Mouse (Mus musculus) intestine, postnatal 0 days (tissue): Measurements from ENCODE around the gene 4933412E24Rik. TPM values are rescaled to one million over a fixed set of nuclear protein-coding genes. Genes with fewer than 3 reads are reported as not detected.

ENCODE experiments used
- ATAC-seq: fragments of 200-750 bp; cut with Nextera tagmentation; 2 replicates; pipeline ENCODE4 v1.8.0; 2017; ENCODE audit warnings: mild to moderate bottlenecking, moderate TSS enrichment, moderate library complexity
- H3K27ac ChIP-seq: fragments of 300-500 bp; sonication (generic); 2 replicates; pipeline ENCODE4 v1.5.1; 2014; ENCODE audit warnings: mild to moderate bottlenecking, low read depth, low read length, moderate library complexity
- H3K27me3 ChIP-seq: fragments of 300-500 bp; sonication (generic); replicated peaks from 2 replicates; pipeline ENCODE4 v1.6.1; 2014; ENCODE audit warnings: low read length, mixed read lengths; ENCODE audit not compliant: control insufficient read depth, insufficient read depth
- H3K36me3 ChIP-seq: fragments of 300-500 bp; sonication (generic); 2 replicates; pipeline ENCODE4 v1.6.1; 2014; ENCODE audit warnings: mild to moderate bottlenecking, moderate library complexity; ENCODE audit not compliant: control insufficient read depth, insufficient read depth
- H3K4me1 ChIP-seq: fragments of 300-500 bp; sonication (generic); replicated peaks from 2 replicates; pipeline ENCODE4 v1.6.1; 2014; ENCODE audit warnings: antibody characterized with exemption, low read length, mixed read lengths; ENCODE audit not compliant: control insufficient read depth, insufficient read depth
- H3K4me2 ChIP-seq: fragments of 300-500 bp; sonication (generic); replicated peaks from 2 replicates; pipeline ENCODE4 v1.6.1; 2014; ENCODE audit warnings: low read depth, mild to moderate bottlenecking, moderate library complexity
- H3K4me3 ChIP-seq: fragments of 300-500 bp; sonication (generic); 2 replicates; pipeline ENCODE4 v1.5.1; 2014; ENCODE audit warnings: low read depth, low read length
- H3K9ac ChIP-seq: fragments of 300-500 bp; sonication (generic); 2 replicates; pipeline ENCODE4 v1.6.1; 2014; ENCODE audit warnings: mild to moderate bottlenecking, low read depth, low read length
- H3K9me3 ChIP-seq: fragments of 300-500 bp; sonication (generic); 2 replicates; pipeline ENCODE4 v1.6.1; 2016; ENCODE audit warnings: mixed run types; ENCODE audit not compliant: control insufficient read depth
- CTCF ChIP-seq: sonication (generic); IDR thresholded peaks from 2 replicates; pipeline ENCODE4 v1.5.1; 2016; ENCODE audit warnings: low read depth, mild to moderate bottlenecking, control low read depth, antibody characterized with exemption, moderate library complexity
- WGBS: fragments of 180-500 bp; shearing (Covaris S2); extraction: QIAGEN DNeasy Blood & Tissue Kit; methylation state at CpG from one replicate; pipeline ENCODE4 v1.1.7; 2014; 5-methylcytosine and 5-hydroxymethylcytosine counted together
- polyA plus RNA-seq: library from polyadenylated mRNA; unstranded; fragments of >200 nt; fragmentation: Nextera tagmentation; extraction: Ambion mirVana; gene quantifications from 2 replicates; pipeline ENCODE4 v1.2.1, GENCODE M21; 2015

4933412E24Rik gene
- polyA plus RNA-seq, 1 experiment from 2014 or later = not detected

DNA sequence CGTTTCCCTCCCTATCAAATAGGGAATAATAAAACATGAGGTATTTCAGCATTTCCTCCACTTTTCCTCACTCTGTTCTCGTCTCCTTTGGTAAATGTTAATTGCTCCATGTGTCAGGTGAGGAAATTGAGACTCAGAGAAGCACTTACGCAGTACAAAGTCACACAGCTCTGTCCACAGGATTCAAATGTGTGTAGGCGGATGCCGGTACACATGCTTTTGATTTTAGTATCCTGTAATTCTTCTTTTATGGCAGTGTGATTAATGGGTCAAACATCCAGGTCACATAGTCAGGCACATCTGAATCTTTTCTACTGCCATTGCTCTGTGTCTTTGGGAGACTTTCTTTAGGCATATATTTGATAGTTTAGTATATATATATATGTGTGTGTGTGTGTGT, 41.8 kb downstream of the 4933412E24Rik start:
- ATAC-seq = no peak
- Histone ChIP-seq H3K4me2 (no peak overlapping the region), H3K27ac (no peak overlapping the region), H3K27me3 (no peaks in the 10 kb centered on the region), H3K9me3 (no peaks in the 10 kb centered on the region), H3K4me1 (no peaks in the 10 kb centered on the region), H3K36me3 (no peaks in the 10 kb centered on the region), H3K4me3 (no peak overlapping the region), H3K9ac (no peak overlapping the region)
- WGBS = 47% methylated on average over 5 of the region's 5 CpGs
- TF ChIP-seq CTCF = no peak

DNA sequence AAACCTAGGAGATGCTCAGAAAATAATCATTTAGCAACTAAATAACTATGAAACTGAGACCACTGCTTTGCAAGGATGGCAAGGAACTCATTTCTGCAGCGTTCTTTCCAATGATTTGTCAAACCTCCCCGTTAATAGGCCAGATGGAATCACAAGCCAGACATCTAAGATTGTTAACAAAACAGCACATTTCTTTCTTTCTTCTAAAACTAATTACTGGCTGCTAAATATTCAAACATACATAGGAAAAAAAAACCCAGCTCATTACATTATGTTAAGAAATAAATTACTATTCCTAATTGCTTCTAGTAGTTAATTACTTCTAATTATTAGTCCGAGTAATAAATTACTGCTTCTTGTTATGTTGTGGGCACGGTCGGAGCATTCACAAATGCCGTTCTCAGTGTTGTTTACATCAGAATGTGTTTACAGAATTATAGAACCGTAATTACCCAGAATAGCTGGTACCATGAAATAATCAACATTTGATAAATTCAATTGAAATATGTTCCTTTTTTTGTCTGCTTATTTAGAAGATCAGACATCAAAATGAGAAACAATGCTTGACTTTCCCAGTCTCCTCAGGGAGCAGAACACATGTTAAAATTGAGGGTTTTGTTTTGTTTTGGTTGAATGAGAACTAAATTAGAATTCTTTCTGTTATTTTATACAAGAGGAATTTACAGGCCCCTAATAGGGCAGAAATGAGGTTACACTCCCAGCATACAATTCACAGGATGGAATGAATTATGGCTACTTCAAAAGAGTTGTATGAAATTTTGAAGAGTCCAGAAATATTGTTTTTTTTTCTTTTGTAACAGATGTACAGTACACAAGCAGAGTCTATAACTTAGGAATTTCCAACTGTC, 42.5 kb downstream of the 4933412E24Rik start:
- H3K4me2 ChIP-seq = no peak overlapping the region
- H3K4me1 ChIP-seq = no peaks in the 10 kb centered on the region
- no peaks in the 10 kb centered on the region for H3K36me3 ChIP-seq
- no peak overlapping the region for H3K4me3 ChIP-seq
- no peak overlapping the region for H3K9ac ChIP-seq
- no peak for TF ChIP-seq CTCF
- no peak for ATAC-seq
- no peak overlapping the region for H3K27ac ChIP-seq
- H3K27me3 ChIP-seq = no peaks in the 10 kb centered on the region
- 76% methylated on average over 7 of the region's 7 CpGs for WGBS
- H3K9me3 ChIP-seq = no peaks in the 10 kb centered on the region
